Mouse (Mus musculus) granulocyte monocyte progenitor cell, adult 5-6 weeks (primary cell): ENCODE measurements around the gene Gm8720. TPM values are rescaled to one million over a fixed set of nuclear protein-coding genes. Genes with fewer than 3 reads are reported as not detected.
"Not testable (repeated sequence)": the region's sequence is repeated elsewhere in the genome, so short reads cannot be mapped to it uniquely, and the experiment has no call there.

Source experiments
- ATAC-seq: replicated peaks from 2 replicates; pipeline ENCODE4 v1.8.0; 2016; ENCODE audit warnings: mild to moderate bottlenecking, moderate TSS enrichment, inconsistent platforms; ENCODE audit not compliant: poor library complexity, severe bottlenecking
- total RNA-seq, 2 experiments: library from RNA; stranded (forward) in 1 of 2; stranded (reverse) in 1 of 2; fragments of 200-712, 200-1000 nt in 1 of 2; fragments of >200 nt in 1 of 2; fragmentation: Nextera tagmentation in 1 of 2; gene quantifications; 2 replicates each; pipeline ENCODE4 v1.2.3; 2014 to 2017

The Gm8720 gene
- total RNA-seq (2014; fragmentation: Nextera tagmentation): not detected in 2 replicates
- not detected in 2 replicates for total RNA-seq (2017)

DNA sequence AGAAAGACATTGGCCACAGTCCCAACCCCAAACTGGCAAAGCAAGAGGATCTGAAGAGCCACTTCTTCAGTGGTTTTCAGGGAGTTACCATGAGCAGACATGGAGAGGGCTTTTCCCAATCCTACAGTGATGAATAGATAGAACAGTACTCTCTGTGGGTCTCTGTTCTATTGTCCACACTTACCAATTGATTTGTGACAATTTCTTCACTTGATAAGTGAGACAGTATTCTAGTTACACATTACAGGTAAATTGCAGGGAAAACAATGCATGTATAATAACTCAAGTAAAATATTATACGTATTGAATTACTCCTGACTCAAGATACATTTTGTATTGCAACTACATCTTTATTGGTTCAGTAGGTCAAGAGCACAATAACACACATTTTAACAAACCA lies at the start of gene Gm8720:
Gene Gm8720 (minus strand): TSS at position 101 of the 400 bp plus-strand sequence.
- not testable (repeated sequence) for ATAC-seq

DNA sequence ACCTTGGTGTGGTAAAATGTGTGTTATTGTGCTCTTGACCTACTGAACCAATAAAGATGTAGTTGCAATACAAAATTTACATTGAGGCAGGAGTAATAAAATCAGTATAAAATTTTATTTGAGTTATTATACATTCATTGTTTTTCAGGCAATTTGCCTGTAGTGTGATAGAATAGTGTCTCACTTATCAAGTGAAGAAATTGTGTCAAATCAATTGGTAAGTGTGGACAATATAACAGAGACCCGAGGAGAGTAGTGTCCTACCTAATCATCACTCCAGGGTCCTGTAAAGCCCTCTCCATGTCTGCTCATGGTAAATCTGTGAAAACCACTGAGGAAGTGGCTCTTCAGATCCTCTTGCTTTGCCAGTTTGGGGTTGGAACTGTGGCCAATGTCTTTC lies 12.0 kb downstream of the Gm8720 start, which contains the start of gene Vmn1r163:
Gene Vmn1r163 (plus strand): TSS at position 301 of the 400 bp plus-strand sequence.
- not testable (repeated sequence) for ATAC-seq

DNA sequence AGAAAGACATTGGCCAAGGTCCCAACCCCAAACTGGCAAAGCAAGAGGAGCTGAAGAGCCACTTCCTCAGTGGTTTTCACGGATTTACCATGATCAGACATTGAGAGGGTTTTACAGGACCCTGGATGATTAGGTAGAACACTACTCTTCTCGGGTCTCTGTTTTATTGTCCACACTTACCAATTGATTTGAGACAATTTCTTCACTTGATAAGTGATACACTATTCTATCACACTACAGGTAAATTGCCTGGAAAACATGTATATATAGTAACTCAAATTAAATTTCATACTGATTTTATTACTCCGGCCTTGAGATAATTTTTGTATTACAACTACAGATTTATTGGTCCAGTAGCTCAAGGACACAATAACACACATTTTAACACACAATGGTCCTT lies 47.4 kb downstream of the Gm8720 start, which contains the start of gene Gm4216:
Gene Gm4216 (minus strand): TSS at position 101 of the 400 bp plus-strand sequence.
- not testable (repeated sequence) for ATAC-seq

Other genes with a start within 250 kb of the Gm8720 start
- not detected in 2 replicates for gene Vmn1r159, start 223.9 kb downstream of the Gm8720 start, total RNA-seq (2014; fragmentation: Nextera tagmentation)
- gene Vmn1r159, start 223.9 kb downstream of the Gm8720 start, total RNA-seq (2017): not detected in 2 replicates
- gene Vmn1r160, start 196.2 kb downstream of the Gm8720 start, total RNA-seq (2014; fragmentation: Nextera tagmentation): not detected in 2 replicates
- gene Vmn1r160, start 196.2 kb downstream of the Gm8720 start, total RNA-seq (2017): not detected in 2 replicates
- gene Gm4214, start 82.8 kb downstream of the Gm8720 start, total RNA-seq (2014; fragmentation: Nextera tagmentation): not detected in 2 replicates
- gene Gm4214, start 82.8 kb downstream of the Gm8720 start, total RNA-seq (2017): not detected in 2 replicates
- not detected in 2 replicates for gene Gm4216, start 47.5 kb downstream of the Gm8720 start, total RNA-seq (2014; fragmentation: Nextera tagmentation)
- not detected in 2 replicates for gene Gm4216, start 47.5 kb downstream of the Gm8720 start, total RNA-seq (2017)
- not detected in 2 replicates for gene Vmn1r163, start 11.9 kb downstream of the Gm8720 start, total RNA-seq (2014; fragmentation: Nextera tagmentation)
- gene Vmn1r163, start 11.9 kb downstream of the Gm8720 start, total RNA-seq (2017): not detected in 2 replicates
- not detected in 2 replicates for gene Gm10662, start 77.0 kb upstream of the Gm8720 start, total RNA-seq (2014; fragmentation: Nextera tagmentation)
- not detected in 2 replicates for gene Gm10662, start 77.0 kb upstream of the Gm8720 start, total RNA-seq (2017)
- not detected in 2 replicates for gene Vmn1r165, start 149.9 kb upstream of the Gm8720 start, total RNA-seq (2014; fragmentation: Nextera tagmentation)
- not detected in 2 replicates for gene Vmn1r165, start 149.9 kb upstream of the Gm8720 start, total RNA-seq (2017)
- not detected in 2 replicates for gene Vmn1r166, start 184.2 kb upstream of the Gm8720 start, total RNA-seq (2014; fragmentation: Nextera tagmentation)
- not detected in 2 replicates for gene Vmn1r166, start 184.2 kb upstream of the Gm8720 start, total RNA-seq (2017)
- not detected in 2 replicates for gene Gm6902, start 211.4 kb upstream of the Gm8720 start, total RNA-seq (2014; fragmentation: Nextera tagmentation)
- not detected in 2 replicates for gene Gm6902, start 211.4 kb upstream of the Gm8720 start, total RNA-seq (2017)
- not detected in 2 replicates for gene Nlrp4e, start 233.7 kb upstream of the Gm8720 start, total RNA-seq (2014; fragmentation: Nextera tagmentation)
- not detected in 2 replicates for gene Nlrp4e, start 233.7 kb upstream of the Gm8720 start, total RNA-seq (2017)